Mouse (Mus musculus): ENCODE measurements around the gene Hdgf. TPM values are rescaled to one million over a fixed set of nuclear protein-coding genes. Genes with fewer than 3 reads are reported as not detected.

Hdgf gene
- total and polyA plus RNA-seq, 3 experiments = 199 to 468 (median 215) TPM

DNA sequence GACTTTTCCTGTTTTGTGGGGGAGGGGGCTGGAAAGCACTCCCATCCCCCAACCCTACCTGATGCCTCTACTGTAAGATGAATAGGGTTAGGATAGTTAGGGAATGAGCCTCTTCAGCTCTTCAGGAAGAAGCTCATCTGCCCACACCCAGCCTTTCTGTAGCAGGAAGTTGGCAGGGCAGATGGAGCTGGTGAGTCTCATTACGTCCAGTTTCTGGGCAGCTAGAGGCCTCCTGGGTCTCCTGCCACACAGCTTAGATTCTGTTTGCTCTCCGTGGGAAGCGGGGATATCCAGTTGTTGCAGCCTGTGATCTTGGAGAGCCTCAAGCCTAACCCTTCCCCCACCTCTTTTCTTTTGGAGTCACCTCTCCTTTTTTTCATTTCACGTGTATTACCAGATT, 3.8 kb downstream of the Hdgf start:
- peak overlapping the region; percentile 58 for H3K4me2 ChIP-seq (ENCODE audit: insufficient read depth, low read depth, poor library complexity, severe bottlenecking)
- no peaks in the 10 kb centered on the region for H3K9me3 ChIP-seq (replicated peaks; ENCODE audit: low read length)
- H3K4me3 ChIP-seq (replicated peaks in 1 of 3; ENCODE audit: low read depth in 2 of 3, low read length in 2 of 3, poor library complexity in 1 of 3) = peak overlapping the region in 1 of 3 experiments; percentile 23
- peak overlapping the region; percentile 31 for H3K9ac ChIP-seq (ENCODE audit: insufficient read depth, low read depth)
- TF ChIP-seq CHD2 (IDR thresholded peaks at IDR 0.05; ENCODE audit: low read length) (peak; percentile 70; the same call in 1 of the 2 replicates), SIN3A (IDR thresholded peaks at IDR 0.05; ENCODE audit: low read length) (no peak)
- H3K79me2 ChIP-seq (replicated peaks; ENCODE audit: control insufficient read depth, extremely low read depth, insufficient read depth, poor library complexity, severe bottlenecking) = peaks cover 68% of the 10 kb centered on the region
- in situ Hi-C loops (cut with MboI; ENCODE audit: low pct_ligation_motif_present, low pct_unique_long_range_greater_than_20kb, low sequenced_read_pairs) (no loop called here), dilution Hi-C loops (cut with MboI; ENCODE audit: extremely low pct_ligation_motif_present, extremely low pct_unique_long_range_greater_than_20kb, low sequenced_read_pairs) (no loop called here)
- peaks cover 10 to 48% of the 10 kb centered on the region in 2 experiments for H3K4me1 ChIP-seq (ENCODE audit: control insufficient read depth in 1 of 2, insufficient read depth in 2 of 2)
- DNase-seq (ENCODE audit: extremely low read depth) = no peak
- H3K27me3 ChIP-seq (replicated peaks) = no peaks in the 10 kb centered on the region
- H3K36me3 ChIP-seq (replicated peaks in 1 of 2; ENCODE audit: control insufficient read depth in 1 of 2, insufficient read depth in 1 of 2, low read length in 1 of 2) = peaks cover 21 to 41% of the 10 kb centered on the region in 2 experiments
- H3K27ac ChIP-seq (ENCODE audit: insufficient read depth, low read depth) = peak overlapping the region; percentile 30; the same call in 1 of the 2 replicates

DNA sequence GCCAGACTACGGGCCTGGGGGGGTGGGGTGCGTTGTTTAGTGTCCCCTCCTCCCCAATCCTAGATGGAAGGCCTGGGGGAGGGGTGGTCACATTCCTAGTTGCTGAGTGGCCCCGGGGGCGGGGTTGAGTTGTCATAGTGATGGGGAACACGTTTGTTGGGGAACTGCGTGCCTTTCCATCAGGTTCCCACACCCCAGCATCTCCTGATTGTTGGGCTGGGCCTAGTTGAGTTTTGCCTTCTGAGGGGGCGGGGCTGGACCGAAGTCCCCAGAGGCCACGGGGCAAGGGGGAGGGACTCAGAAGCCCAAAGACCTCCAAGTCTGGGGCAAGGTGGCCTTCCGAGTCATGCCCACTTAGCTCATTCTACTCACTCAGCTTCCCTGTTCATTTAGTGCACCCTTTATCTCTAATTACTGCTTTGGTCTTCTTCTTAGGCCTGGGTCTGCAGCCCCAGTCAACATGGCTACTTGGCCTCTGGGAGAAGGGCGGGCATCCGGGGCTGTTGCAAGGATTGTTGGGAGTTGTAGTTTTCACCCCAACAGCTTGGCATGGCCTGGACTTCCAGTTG, 4.5 kb downstream of the Hdgf start:
- Histone ChIP-seq H3K4me3 (replicated peaks in 1 of 3; ENCODE audit: low read depth in 2 of 3, low read length in 2 of 3, poor library complexity in 1 of 3) (peak overlapping the region in 2 of 3 experiments; percentile 9 to 25), H3K36me3 (replicated peaks in 1 of 2; ENCODE audit: control insufficient read depth in 1 of 2, insufficient read depth in 1 of 2, low read length in 1 of 2) (peaks cover 26 to 48% of the 10 kb centered on the region in 2 experiments)
- peak; percentile 59 for DNase-seq (ENCODE audit: extremely low read depth)

DNA sequence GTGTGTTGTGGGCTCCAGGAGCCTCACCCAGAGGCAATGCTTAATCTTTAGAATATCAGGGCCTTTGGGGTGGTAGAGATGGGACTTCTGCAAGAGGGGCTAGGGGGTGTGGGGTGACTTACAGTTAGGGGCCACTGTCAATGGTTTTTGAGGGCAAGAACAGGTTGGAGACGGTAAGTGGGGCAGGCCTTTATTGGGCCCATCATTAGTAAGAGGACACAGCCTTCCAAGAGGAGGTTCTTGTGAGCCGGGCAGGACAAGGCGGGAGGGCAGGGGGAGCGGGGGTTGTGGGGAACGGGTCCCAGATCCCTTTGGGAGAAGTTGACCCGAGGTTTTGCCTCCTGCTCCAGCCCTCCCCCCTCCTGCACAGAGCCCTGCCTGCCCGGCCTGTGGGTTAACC, 7.4 kb downstream of the Hdgf start:
- H3K36me3 ChIP-seq (replicated peaks in 1 of 2; ENCODE audit: control insufficient read depth in 1 of 2, insufficient read depth in 1 of 2, low read length in 1 of 2) = peaks cover 32 to 71% of the 10 kb centered on the region in 2 experiments
- in situ Hi-C loops (cut with MboI; ENCODE audit: low pct_ligation_motif_present, low pct_unique_long_range_greater_than_20kb, low sequenced_read_pairs) = no loop called here
- H3K4me3 ChIP-seq (replicated peaks in 1 of 3; ENCODE audit: low read depth in 2 of 3, low read length in 2 of 3, poor library complexity in 1 of 3) = no peak overlapping the region
- TF ChIP-seq JUN (IDR thresholded peaks at IDR 0.05; ENCODE audit: insufficient read depth, low read depth, low read length) (no peak), NELFE (IDR thresholded peaks at IDR 0.05; ENCODE audit: low read depth, low read length) (no peak), E2F4 (IDR thresholded peaks at IDR 0.05; ENCODE audit: insufficient replicate concordance, low read depth, low read length) (no peak), ZC3H11A (IDR thresholded peaks at IDR 0.05; ENCODE audit: low read depth, low read length) (no peak), MAX (IDR thresholded peaks at IDR 0.05; ENCODE audit: low read length) (no peak), ZMIZ1 (IDR thresholded peaks at IDR 0.05; ENCODE audit: low read depth, low read length) (no peak), CTCF (conservative IDR thresholded peaks at IDR 0.05 in 1 of 2, IDR thresholded peaks at IDR 0.05 in 1 of 2; ENCODE audit: low read depth in 2 of 2, low read length in 2 of 2) (no peak), ETS1 (conservative IDR thresholded peaks at IDR 0.05; ENCODE audit: low read depth, low read length) (no peak), BHLHE40 (IDR thresholded peaks at IDR 0.05; ENCODE audit: low read depth, low read length) (no peak), CHD1 (IDR thresholded peaks at IDR 0.05; ENCODE audit: low read depth, low read length) (no peak)
- no peak overlapping the region for H3K27ac ChIP-seq (ENCODE audit: insufficient read depth, low read depth)
- no peaks in the 10 kb centered on the region for H3K9me3 ChIP-seq (replicated peaks; ENCODE audit: low read length)
- no peak for DNase-seq (ENCODE audit: extremely low read depth)
- dilution Hi-C loops (cut with MboI; ENCODE audit: extremely low pct_ligation_motif_present, extremely low pct_unique_long_range_greater_than_20kb, low sequenced_read_pairs) = no loop called here
- no peaks in the 10 kb centered on the region for H3K27me3 ChIP-seq (replicated peaks)
- peaks cover 10 to 38% of the 10 kb centered on the region in 2 experiments for H3K4me1 ChIP-seq (ENCODE audit: control insufficient read depth in 1 of 2, insufficient read depth in 2 of 2)
- H3K9ac ChIP-seq (ENCODE audit: insufficient read depth, low read depth) = no peak overlapping the region
- H3K4me2 ChIP-seq (ENCODE audit: insufficient read depth, low read depth, poor library complexity, severe bottlenecking) = no peak overlapping the region
- peaks cover 46% of the 10 kb centered on the region for H3K79me2 ChIP-seq (replicated peaks; ENCODE audit: control insufficient read depth, extremely low read depth, insufficient read depth, poor library complexity, severe bottlenecking)

More for the DNA sequence above, 4.5 kb downstream of the Hdgf start:
- in situ Hi-C loops (cut with MboI; ENCODE audit: low pct_ligation_motif_present, low pct_unique_long_range_greater_than_20kb, low sequenced_read_pairs) (no loop called here), dilution Hi-C loops (cut with MboI; ENCODE audit: extremely low pct_ligation_motif_present, extremely low pct_unique_long_range_greater_than_20kb, low sequenced_read_pairs) (no loop called here)
- peak overlapping the region; percentile 31 for H3K9ac ChIP-seq (ENCODE audit: insufficient read depth, low read depth)
- H3K27me3 ChIP-seq (replicated peaks) = no peaks in the 10 kb centered on the region
- peak overlapping the region; percentile 58 for H3K4me2 ChIP-seq (ENCODE audit: insufficient read depth, low read depth, poor library complexity, severe bottlenecking)
- H3K79me2 ChIP-seq (replicated peaks; ENCODE audit: control insufficient read depth, extremely low read depth, insufficient read depth, poor library complexity, severe bottlenecking) = peaks cover 68% of the 10 kb centered on the region
- no peak for TF ChIP-seq UBTF (IDR thresholded peaks at IDR 0.05; ENCODE audit: low read depth, low read length)
- no peak for TF ChIP-seq PAX5 (IDR thresholded peaks at IDR 0.05; ENCODE audit: low read length)
- no peak for TF ChIP-seq GABPA (IDR thresholded peaks at IDR 0.05; ENCODE audit: insufficient replicate concordance, low read depth, low read length)
- no peak for TF ChIP-seq ZMIZ1 (IDR thresholded peaks at IDR 0.05; ENCODE audit: low read depth, low read length)
- TF ChIP-seq ZC3H11A (IDR thresholded peaks at IDR 0.05; ENCODE audit: low read depth, low read length) = no peak
- TF ChIP-seq EP300 (IDR thresholded peaks at IDR 0.05; ENCODE audit: low read length) = no peak
- TF ChIP-seq E2F4 (IDR thresholded peaks at IDR 0.05; ENCODE audit: insufficient replicate concordance, low read depth, low read length) = no peak
- TF ChIP-seq CHD2 (IDR thresholded peaks at IDR 0.05; ENCODE audit: low read length) = 0 out of 2 replicates have a peak, but pooled peaks have one; percentile 28
- TF ChIP-seq IRF4 (IDR thresholded peaks at IDR 0.05; ENCODE audit: low read depth, low read length) = no peak
- no peak for TF ChIP-seq TBP (conservative IDR thresholded peaks at IDR 0.05; ENCODE audit: low read depth, low read length)
- TF ChIP-seq HCFC1 (IDR thresholded peaks at IDR 0.05; ENCODE audit: low read depth, low read length) = peak; percentile 90
- TF ChIP-seq JUND (conservative IDR thresholded peaks at IDR 0.05; ENCODE audit: low read depth, low read length) = no peak
- no peak for TF ChIP-seq SIN3A (IDR thresholded peaks at IDR 0.05; ENCODE audit: low read length)
- no peak for TF ChIP-seq RAD21 (IDR thresholded peaks at IDR 0.05; ENCODE audit: low read depth, low read length)
- TF ChIP-seq KAT2A (IDR thresholded peaks at IDR 0.05; ENCODE audit: insufficient replicate concordance, low read length) = peak; percentile 64; the same call in 1 of the 2 replicates
- TF ChIP-seq BHLHE40 (IDR thresholded peaks at IDR 0.05; ENCODE audit: low read depth, low read length) = no peak
- no peak for TF ChIP-seq JUN (IDR thresholded peaks at IDR 0.05; ENCODE audit: insufficient read depth, low read depth, low read length)
- TF ChIP-seq ETS1 (conservative IDR thresholded peaks at IDR 0.05; ENCODE audit: low read depth, low read length) = no peak
- TF ChIP-seq MXI1 (IDR thresholded peaks at IDR 0.05; ENCODE audit: low read depth, low read length) = no peak
- TF ChIP-seq MAZ (IDR thresholded peaks at IDR 0.05; ENCODE audit: low read depth, low read length) = no peak
- TF ChIP-seq MYC (IDR thresholded peaks at IDR 0.05; ENCODE audit: low read depth, low read length) = no peak
- TF ChIP-seq TCF12 (IDR thresholded peaks at IDR 0.05; ENCODE audit: low read depth, low read length) = no peak
- TF ChIP-seq CHD1 (IDR thresholded peaks at IDR 0.05; ENCODE audit: low read depth, low read length) = no peak
- TF ChIP-seq NRF1 (IDR thresholded peaks at IDR 0.05; ENCODE audit: low read depth, low read length) = 0 out of 2 replicates have a peak, but pooled peaks have one; percentile 36
- TF ChIP-seq NELFE (IDR thresholded peaks at IDR 0.05; ENCODE audit: low read depth, low read length) = no peak
- H3K4me1 ChIP-seq (ENCODE audit: control insufficient read depth in 1 of 2, insufficient read depth in 2 of 2) = peaks cover 10 to 46% of the 10 kb centered on the region in 2 experiments
- H3K27ac ChIP-seq (ENCODE audit: insufficient read depth, low read depth) = peak overlapping the region; percentile 30; the same call in 1 of the 2 replicates
- H3K9me3 ChIP-seq (replicated peaks; ENCODE audit: low read length) = no peaks in the 10 kb centered on the region

All from CH12.LX (cell line).